Mouse (Mus musculus) spleen, adult 18-20 months (tissue): ENCODE results near the gene Prkar1b.

ENCODE experiments used
- DNase-seq, 2 experiments: peaks; one replicate each; pipeline ENCODE4 v3.0.0; 2022; ENCODE audit warnings: mixed read lengths in 2 of 2

The Prkar1b gene

DNA sequence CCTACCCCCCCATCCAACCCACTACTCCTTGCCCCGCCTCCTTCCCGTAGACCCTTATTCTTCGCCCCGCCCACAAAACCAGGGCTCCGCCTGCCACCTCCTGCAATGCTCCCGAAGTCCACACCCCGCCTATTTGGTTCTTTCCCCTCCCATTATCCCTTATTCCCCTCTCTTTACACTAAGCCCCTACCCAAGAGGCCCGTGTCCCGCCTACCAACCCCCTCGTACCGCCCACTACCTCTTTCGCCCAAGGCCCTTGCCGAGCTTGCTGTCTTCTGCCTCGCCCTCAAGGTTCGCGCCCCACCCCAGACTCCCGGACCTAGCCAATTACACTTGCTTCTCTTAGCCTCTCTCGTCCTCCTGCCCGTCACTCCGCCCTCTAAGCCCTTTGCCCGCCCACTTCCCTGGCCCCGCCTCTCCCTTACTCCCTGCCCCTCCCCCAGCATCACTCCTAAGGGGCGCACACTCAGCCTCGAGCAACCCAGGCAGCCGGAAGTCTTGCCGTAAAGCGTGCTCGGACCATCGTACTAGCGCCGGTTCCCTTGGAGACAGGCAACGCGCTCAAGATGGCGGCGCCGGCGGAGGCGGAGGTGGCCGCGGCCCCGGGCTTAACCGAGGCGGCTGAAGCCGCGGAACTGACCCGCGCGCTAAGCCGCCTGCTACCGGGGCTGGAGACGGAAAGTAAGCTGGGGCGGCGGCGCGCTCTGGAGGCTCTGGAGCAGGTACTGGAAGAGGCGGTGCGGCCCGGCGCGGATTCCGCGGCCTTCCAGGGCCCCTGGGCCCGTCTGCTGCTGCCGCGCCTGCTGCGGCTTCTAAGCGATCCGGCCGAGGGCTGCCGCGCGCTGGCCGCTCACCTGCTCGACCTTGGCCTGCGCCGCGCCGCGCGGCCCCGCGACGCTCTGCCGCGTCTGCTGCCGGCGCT lies at the start of gene Prkar1b, which contains the start of gene Dnaaf5:
Prkar1b (minus strand) TSS at position 321 of the 922 bp plus-strand sequence.
Dnaaf5 (plus strand) TSS at position 543 of the 922 bp plus-strand sequence.
- DNase-seq = peak; percentile 95 to 97

DNA sequence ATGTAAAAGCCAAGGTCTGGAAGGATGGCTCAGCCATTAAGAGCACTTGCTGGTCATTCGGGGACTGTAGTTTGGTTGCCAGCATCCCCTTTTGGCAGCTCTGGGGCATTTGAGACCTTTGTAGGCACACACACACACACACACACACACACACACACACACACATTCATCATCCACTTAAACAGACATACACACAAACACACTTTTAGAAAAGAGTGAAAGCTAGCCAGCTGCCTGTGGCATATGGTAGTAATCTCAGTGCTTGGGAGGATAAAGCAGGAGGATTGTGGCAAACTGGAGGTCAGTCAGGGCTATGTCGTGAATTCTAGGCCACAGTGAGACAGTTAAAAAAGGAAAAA lies 49.8 kb upstream of the Prkar1b start:
- DNase-seq = no peak

DNA sequence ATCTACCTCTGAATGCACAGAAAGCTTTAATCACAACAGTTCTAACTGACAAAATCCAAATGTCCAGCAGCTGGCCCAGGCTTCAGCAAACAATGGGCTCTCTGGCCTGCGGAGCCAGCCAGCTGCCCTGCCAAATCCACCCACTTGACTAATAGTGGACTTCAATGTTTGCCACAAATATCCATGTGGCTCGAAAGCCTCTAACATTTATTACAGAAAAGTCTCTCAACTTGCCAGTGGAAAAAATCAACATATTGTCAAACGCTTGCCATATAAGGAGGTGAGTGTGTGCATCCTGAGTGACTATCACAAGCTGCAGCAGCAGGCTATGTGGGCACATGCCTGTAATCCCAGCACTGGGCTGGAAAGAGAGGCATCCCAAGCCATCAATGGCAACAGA lies 49.0 kb upstream of the Prkar1b start:
- DNase-seq = no peak

DNA sequence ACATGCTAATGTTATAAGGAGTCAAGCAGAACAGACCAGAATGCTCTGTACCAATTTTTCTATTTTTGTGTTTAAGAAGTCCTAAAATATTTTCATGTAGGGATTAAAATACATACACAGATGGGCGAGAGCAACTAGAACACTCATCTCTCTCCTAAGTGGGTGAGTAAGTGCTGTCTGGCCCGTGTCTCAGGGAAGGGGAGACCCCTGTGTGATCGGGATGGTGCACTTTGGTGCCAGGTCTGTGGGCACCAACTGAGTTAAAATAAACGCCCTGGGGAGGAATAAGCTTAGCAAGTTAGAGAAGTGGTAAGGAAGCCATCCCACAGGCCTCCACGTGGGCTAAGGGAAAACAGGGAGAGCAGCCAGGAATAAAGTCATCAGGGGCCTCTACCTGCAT lies 41.2 kb upstream of the Prkar1b start:
- DNase-seq = no peak

DNA sequence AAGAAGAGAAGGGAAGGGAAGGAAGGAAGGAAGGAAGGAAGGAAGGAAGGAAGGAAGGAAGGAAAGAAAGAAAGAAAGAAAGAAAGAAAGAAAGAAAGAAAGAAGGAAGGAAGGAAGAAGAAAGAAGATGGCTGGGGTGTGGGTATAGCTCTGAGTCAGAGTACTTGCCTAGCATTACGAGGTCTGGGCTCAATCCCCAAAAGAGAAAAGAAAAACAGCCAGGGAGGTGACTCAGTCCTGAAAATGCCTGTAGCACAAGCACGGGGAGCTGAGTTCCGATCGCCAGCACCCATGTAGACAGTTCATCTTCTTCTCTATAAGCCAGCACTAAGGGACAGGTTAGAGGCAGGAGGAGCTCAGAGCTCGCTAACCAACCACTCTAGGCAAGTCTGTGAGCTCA lies 39.9 kb upstream of the Prkar1b start:
- no peak for DNase-seq

DNA sequence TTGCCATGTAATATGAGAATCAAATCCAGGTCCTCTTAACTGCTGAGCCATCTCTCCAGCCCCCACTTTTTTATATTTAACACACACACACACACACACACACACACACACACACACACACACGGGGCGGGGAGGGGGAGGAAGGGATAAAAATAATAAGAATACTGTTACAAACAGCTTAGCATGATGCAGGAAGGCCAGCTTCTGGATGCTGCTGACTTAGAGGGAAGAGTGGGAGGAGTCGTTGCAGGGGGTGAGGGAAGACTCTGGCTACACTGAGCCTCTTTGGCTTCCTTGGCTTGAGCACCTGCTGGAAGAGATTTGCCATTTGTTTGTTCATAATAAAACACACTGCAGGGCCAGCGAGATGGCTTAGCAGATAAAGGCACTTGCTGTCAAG lies 35.1 kb upstream of the Prkar1b start:
- no peak for DNase-seq

DNA sequence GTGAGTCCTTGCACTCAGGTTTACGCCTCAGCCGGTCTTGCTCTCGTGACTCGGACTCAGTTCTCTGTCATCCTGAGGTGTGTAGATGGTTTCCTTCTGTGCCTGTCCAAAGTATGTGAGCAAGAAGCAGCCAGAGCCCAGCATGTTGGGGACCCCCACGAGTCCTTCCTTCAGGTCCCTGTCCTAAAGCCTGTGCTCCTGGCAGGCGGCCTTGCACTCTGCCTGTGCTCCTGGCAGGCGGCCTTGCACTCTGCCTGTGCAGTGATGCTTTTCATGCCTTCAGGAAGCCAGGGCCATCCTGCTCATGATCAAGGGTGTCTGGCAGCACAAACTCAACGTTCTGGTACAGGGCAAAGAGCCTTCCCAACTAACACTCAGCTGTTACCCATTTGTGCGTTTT lies 33.8 kb upstream of the Prkar1b start:
- DNase-seq = no peak

DNA sequence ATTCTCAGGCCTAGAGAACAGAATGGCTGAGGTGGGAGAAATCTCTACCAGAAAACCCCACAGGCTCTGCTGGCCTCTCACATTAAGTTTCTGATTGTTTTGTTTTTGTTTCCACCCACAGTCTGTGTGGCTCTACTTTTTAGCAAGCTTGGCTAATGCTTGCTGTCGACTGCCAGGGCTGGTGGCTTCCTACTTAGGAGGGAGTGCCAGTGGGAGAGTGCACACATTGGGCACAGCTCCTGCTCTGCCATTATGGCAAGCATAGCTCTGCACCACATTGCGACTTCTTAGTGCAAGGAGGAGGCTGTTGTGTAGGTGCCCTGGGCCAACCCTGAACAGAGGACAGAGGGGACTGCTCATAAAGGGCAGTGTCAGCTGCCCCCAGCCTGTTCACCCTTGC lies 33.3 kb upstream of the Prkar1b start:
- DNase-seq = no peak

DNA sequence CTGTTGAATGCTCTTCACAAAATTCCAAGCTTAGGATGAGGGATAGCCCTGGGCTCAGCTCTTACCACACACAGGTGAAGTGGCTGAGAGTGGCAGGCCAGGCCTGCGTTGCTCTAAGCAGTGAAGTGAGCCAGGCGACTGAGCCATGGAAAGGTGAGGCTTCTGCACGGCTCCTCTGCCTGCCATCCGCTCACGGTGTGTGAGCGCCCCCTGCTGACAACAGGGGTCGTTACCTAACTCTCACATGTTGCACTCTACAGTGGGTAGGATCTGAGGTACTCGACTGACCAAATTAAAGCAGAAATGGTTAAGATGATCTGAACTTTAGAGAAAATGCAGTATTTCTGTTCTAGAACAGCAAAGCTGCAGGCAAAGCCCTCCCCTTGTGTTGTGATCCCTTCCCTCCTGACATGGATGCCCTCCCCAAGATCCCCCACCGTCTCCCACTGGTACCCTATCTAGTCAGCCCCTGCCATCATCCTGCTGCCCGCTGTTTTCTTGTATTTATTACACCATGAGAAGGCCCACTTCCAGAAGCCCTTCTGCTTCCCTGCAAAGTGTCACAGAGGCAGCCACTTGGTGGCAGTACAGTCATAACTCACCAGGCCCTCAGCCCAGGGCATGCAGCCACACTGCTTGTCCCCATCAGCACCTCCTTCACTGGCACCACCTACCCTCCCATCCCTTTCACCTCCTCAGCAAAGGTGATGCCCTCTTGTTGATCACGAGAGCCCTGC lies 29.3 kb upstream of the Prkar1b start:
- DNase-seq = peak; percentile 58 to 83

DNA sequence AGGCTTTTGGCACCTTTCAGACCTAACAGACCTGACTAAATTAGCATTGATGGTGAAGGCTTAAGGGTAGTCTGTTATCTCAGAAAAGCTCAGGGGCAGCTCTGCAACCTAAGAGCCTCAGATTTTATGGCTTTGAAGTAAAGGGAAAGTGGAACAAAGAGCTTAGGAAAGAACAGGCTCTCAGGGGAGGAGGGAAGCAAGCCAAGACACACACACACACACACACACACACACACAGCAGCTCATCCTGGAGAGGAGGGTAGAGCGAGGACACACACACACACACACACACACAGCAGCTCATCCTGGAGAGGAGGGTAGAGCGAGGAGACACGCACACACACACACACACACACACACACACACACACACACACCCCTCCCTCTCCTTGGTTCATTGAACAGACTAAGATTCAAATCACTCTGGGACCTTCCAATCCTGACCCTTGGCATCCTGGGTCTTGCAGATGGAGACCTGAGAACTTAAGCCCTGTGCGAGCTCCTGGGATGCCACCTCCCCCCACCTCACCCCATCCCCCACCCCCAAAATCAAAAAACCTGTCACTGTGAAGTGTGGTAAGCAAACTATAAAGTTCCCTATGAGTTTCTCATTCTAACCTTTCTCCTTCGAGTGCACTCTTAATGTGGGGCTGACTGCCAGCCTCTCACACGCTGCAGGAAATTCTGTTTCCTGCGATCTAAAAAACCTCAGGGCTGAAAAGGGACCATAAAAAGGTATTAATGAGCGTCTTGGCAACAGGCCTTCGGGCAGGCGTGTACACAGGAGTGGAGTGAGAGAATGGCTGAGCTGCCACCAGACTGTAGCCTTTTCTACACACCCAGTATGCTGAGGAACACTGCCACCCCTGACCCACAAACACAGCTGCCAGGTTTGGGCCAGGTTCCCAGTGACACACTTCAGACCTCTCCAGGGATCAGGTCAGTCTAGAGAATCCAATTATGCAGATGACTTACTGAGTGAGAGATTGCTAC lies 25.1 kb upstream of the Prkar1b start:
- no peak for DNase-seq

DNA sequence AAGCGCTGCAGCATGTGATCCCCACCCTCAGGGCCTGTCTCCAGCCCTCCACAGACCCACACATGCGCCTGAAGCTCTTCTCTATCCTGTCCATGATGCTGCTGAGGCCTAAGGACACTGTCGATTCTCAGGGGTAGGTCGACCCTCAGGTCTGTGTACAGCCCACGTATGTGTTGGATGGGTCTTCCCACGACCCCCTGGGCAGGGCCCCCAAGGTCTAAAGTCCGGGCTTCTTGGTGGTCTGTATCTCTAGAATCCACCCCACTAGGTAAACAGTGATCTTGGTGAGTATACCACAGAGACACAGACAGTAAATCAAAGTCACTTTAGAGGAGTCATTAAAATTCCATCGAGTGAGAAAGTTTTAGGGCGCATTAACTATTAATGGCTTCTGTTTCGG lies 24.3 kb upstream of the Prkar1b start:
- DNase-seq = no peak

DNA sequence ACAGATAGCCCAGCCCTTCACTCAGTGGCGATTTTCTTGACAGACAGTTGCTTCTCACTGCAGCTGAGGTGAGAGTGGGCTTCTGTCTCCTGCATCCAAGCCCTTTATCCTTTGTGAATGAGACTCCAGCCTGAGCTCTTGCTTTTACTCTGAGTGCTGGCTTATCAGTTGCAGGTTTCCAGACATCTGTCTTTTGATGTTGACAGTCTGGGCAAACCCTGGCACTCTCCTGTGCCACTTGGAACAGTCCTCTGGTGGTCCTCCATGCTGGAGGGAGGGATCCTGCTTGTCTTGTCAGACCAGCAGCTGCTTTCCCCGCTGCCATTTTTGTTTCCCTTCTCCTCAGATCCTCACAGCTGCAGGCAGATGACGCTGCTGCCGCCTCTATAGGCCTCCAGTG lies 22.1 kb upstream of the Prkar1b start:
- no peak for DNase-seq

DNA sequence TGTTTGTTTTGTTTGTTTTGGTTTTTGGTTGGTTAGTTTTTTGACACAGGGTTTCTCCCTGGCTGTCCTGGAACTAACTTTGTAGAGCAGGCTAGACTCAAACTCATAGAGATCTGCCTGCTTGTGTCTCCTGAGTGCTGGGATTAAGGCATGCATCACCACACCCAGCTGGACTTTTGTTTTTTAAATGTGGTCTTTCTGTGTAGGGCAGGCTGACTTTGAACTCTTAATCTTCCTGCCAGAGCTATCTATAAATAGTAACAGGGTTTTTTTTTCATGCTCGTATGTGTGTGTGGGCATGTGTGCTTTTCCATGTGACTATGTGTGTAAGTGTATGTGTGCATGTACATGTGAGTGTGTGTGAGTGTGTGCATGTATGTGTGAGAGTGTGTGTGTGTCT lies 17.7 kb upstream of the Prkar1b start:
- DNase-seq = no peak

DNA sequence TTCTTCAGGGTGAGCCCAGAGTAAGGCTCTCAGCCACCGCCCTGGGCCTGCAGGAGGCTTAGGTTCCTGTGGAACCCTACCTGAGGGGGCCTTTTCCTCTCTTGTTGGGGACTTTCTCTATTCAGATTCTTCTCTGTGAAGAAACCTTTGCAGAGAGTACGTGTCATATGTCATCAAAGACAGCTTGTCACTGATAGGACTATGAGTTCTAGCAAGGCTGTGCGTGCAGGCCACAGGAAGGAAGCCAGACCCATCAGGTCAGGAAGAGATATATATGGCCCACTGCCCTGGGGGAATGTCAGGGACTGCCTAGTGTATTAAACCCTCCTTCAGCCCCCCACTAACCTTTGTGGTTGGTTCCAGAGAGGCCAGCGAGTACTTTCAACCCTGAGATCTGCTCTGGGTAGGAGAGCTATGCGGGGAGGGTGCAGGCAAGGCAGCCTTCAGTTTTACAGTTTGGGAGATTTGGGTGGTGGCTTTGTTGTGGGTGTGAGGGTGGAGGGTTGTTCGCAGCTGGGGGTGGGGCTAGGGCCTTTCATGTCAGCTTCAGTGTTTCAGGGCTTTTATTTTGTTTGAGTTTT lies 17.1 kb upstream of the Prkar1b start:
- DNase-seq = peak in 1 of 2 experiments; percentile 16

DNA sequence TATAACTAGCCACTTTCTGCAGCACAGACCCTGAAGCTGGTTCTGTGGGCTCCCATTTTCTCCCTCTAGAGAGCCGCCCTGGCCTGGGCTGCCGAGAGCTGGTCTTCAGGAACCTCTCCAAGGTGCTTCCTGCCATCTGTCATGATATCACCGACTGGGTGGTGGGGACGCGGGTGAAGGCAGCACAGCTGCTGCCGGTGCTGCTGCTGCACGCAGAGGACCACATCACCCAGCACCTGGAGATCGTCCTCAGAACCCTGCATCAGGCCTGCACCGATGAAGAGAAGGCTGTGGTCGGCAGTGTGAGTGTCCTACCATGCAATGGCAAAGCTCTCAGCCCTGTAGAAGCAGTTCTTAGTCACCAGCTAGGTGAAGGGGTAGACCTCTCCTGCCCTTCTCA lies 11.8 kb upstream of the Prkar1b start:
- no peak for DNase-seq

DNA sequence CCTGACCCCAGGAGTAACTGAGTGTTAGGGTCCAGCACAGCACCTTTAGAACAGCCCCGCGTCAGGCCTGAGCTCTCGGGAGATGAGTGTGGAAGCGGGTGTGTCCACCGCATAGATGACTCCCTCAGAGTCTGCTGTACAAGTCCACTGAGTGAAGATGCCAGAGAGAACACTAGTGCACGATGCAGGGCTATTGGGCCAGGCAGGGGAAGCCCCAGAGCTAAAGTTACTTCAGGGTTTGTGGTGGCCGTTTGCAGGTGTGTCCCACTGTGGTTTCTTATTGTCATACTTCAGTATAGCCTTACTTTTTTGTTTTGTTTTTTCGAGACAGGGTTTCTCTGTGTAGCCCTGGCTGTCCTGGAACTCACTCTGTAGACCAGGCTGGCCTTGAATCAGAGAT lies 11.1 kb upstream of the Prkar1b start:
- no peak for DNase-seq

DNA sequence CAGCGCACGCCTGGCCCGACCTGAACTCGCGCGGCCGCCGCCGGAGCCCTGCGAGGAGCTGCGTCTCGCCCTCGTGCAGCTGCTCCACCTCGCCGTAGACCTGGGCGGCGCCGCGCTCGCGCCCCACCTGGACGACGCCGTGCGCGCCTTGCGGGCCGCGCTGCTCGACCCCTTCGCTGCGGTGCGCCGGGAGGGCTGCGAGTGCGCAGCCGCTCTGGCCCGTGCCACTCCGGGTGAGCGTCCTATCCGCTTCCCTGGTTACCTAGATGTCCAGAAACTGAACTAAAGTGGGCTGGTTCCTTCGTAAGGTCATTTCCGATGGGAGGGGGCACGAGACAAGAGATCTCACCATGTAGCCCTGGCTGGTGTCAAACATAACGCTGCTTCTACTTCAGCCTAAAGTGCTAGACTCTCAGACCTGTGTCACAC lies 816 bp upstream of the Prkar1b start:
- peak; percentile 32 to 33 for DNase-seq

DNA sequence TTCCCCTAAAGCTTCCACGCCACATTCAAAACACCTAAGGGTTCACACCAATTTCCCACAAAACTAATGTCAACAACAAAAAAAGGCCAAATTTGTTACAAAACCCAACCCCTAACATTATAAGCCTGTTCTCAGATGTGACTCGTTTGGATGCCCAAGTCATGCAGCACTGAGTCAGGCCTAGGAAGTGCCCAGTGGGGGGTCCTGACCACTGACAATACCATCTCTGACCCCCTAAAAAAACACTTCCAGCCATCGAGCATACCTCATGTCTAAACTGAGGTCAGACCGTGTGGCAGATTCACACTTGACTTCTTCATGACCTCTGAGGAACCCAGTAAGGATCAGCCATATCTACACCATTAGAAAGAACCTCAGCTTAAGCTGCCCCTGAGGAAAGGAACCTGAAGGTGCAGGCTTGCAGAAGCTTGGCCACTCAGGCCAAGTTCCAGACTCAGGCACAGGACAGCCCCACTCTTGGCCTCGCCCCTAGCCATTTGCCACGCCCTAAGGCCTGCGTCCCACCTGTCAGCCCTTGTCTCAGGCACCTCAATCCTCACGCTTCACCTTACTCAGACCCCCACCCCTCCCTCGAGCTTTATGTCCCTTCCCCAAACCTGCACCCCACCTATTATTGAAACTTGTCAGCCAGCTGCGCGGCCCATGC lies 662 bp downstream of the Prkar1b start:
- DNase-seq = no peak

DNA sequence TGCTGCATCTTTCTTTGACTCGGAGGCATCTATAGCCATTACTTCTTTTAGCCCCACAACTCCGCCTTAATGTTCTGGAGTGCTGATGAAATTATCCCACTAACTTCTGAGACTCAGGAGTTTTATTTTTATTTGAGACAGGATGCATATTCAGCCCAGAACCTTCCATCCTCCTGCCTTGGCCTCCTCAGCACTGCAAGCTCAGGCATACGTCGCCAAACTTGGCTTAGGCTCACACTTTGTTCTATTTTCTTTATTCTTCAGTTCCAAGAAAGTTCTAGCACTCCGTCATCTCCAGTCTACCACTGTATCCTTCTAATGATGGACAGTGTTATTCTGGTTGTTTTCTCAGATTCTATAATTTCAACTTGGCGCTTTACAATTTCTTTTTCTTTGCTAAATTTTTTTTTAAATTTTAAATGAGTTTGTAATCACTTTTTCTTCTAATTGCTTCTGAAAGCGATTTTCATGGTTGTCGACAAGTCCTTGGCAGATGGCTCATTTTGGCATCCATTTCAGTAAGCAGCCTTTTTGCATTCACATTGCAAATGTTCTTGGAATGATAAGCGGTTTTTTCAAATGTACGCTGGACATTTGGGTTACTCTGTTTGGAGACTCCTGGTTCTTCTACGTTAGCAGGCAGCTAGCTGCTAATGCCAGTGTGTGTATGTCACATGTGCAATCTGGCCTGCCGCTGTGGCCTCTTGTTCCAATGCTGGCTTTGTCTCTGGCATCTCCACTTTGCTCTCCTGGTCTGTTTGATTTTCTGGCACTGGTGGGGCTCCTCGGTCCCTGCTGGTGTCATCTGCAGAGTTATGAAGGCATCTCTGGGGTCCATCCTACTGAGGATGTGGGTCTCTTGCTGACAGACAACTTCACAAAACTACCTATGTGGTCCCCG lies 2.4 kb downstream of the Prkar1b start:
- no peak for DNase-seq

DNA sequence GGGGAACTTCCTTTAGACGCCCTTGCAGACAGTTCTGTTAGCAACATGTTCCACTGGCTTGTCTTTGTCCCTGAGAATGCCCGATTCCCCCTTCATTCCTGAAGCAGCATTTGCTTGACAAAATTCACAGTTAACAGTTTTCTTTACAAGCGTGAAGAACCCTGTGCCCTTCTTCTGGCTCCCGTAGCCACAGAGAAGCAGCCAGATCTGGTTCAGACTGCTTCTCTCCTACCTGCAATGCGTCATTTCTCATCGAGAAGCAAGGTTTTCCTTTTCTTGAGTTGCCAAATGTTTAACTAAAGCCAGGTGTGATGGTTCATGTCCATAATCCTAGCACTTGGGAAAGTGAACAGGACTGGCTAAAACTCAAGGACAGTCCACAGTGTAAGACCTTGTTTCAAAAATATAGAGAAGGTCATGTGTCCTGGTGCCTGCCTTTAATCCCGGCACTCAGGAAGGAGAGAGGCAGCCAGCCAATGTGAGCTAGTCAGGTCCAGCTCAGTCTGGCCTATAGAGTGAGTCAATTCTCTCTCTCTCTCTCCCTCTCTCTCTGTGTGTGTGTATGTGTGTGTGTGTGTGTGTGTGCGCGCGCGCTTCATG lies 3.2 kb downstream of the Prkar1b start:
- DNase-seq = no peak
